Mouse (Mus musculus) stomach, embryonic 14.5 days (tissue): ENCODE data around the gene Mmp11. TPM values are rescaled to one million over a fixed set of nuclear protein-coding genes. Genes with fewer than 3 reads are reported as not detected.

Source experiments
- ATAC-seq: fragments of 200-750 bp; cut with Nextera tagmentation; 2 replicates; pipeline ENCODE4 v1.8.0; 2017; ENCODE audit warnings: low read depth, moderate TSS enrichment; ENCODE audit not compliant: insufficient number of reproducible peaks, insufficient read depth, low FRiP score
- H3K27ac ChIP-seq: fragments of 300-500 bp; sonication (generic); 2 replicates; pipeline ENCODE4 v1.5.1; 2014; ENCODE audit warnings: mild to moderate bottlenecking, low read length, moderate library complexity, mixed read lengths
- H3K27me3 ChIP-seq: fragments of 300-500 bp; sonication (generic); 2 replicates; pipeline ENCODE4 v1.6.1; 2014; ENCODE audit warnings: low read length, control low read depth, mixed read lengths; ENCODE audit not compliant: control insufficient read depth, insufficient read depth
- H3K36me3 ChIP-seq: fragments of 300-500 bp; sonication (generic); 2 replicates; pipeline ENCODE4 v1.6.1; 2014; ENCODE audit warnings: mild to moderate bottlenecking, control low read depth, low read length, moderate library complexity, mixed read lengths; ENCODE audit not compliant: control insufficient read depth, insufficient read depth
- H3K4me1 ChIP-seq: fragments of 300-500 bp; sonication (generic); 2 replicates; pipeline ENCODE4 v1.6.1; 2014; ENCODE audit warnings: low read length, control low read depth, mixed read lengths; ENCODE audit not compliant: control insufficient read depth, insufficient read depth
- H3K4me2 ChIP-seq: fragments of 300-500 bp; sonication (generic); replicated peaks from 2 replicates; pipeline ENCODE4 v1.6.1; 2014; ENCODE audit warnings: low read depth, low read length, control low read depth
- H3K4me3 ChIP-seq: fragments of 300-500 bp; sonication (generic); 2 replicates; pipeline ENCODE4 v1.5.1; 2014; ENCODE audit warnings: low read depth, low read length, control low read depth
- H3K9ac ChIP-seq: fragments of 300-500 bp; sonication (generic); replicated peaks from 2 replicates; pipeline ENCODE4 v1.6.1; 2014; ENCODE audit warnings: low read depth, mild to moderate bottlenecking, control low read depth, low read length, moderate library complexity, mixed read lengths
- H3K9me3 ChIP-seq: fragments of 300-500 bp; sonication (generic); 2 replicates; pipeline ENCODE4 v1.6.1; 2016; ENCODE audit warnings: low read depth, low read length, control low read depth; ENCODE audit not compliant: control insufficient read depth
- WGBS: fragments of 180-500 bp; shearing (Covaris S2); extraction: QIAGEN DNeasy Blood & Tissue Kit; methylation state at CpG from one replicate; pipeline ENCODE4 v1.1.7; 2014; 5-methylcytosine and 5-hydroxymethylcytosine counted together
- polyA plus RNA-seq: library from polyadenylated mRNA; unstranded; fragments of >200 nt; fragmentation: Nextera tagmentation; extraction: Ambion mirVana; gene quantifications from 2 replicates; pipeline ENCODE4 v1.2.1, GENCODE M21; 2014

The Mmp11 gene
- polyA plus RNA-seq, 1 experiment from 2014 or later: 59.5 TPM

- Histone ChIP-seq H3K4me1 (peaks cover 4% of the 10 kb centered on the region; the same call in 1 of the 2 replicates), H3K4me3 (peak overlapping the region; percentile 40), H3K27ac (no peak overlapping the region), H3K36me3 (no peaks in the 10 kb centered on the region), H3K27me3 (no peaks in the 10 kb centered on the region), H3K9me3 (no peaks in the 10 kb centered on the region), H3K9ac (peak overlapping the region; percentile 48; the same call in 1 of the 2 replicates), H3K4me2 (peak overlapping the region; percentile 95)
- 2% methylated on average over 23 of the region's 23 CpGs for WGBS
- peak; percentile 75 for ATAC-seq
Measured at GRCm38 (mm10) chr10:75950791-75951210, 14.5 kb upstream of the Mmp11 start.

- 78% methylated on average over 22 of the region's 22 CpGs for WGBS
- Histone ChIP-seq H3K36me3 (no peaks in the 10 kb centered on the region), H3K4me3 (no peak overlapping the region), H3K4me1 (peaks cover 4% of the 10 kb centered on the region; the same call in 1 of the 2 replicates), H3K9ac (no peak overlapping the region), H3K27me3 (no peaks in the 10 kb centered on the region), H3K9me3 (no peaks in the 10 kb centered on the region), H3K27ac (no peak overlapping the region), H3K4me2 (no peak overlapping the region)
- no peak for ATAC-seq
Measured at GRCm38 (mm10) chr10:75949053-75950045, 13.1 kb upstream of the Mmp11 start.

- Histone ChIP-seq H3K4me2 (no peak overlapping the region), H3K9ac (no peak overlapping the region), H3K27ac (no peak overlapping the region), H3K4me3 (no peak overlapping the region), H3K27me3 (no peaks in the 10 kb centered on the region), H3K9me3 (no peaks in the 10 kb centered on the region), H3K36me3 (no peaks in the 10 kb centered on the region), H3K4me1 (peaks cover 12% of the 10 kb centered on the region; the same call in 1 of the 2 replicates)
- no peak for ATAC-seq
- WGBS: 77% methylated on average over 5 of the region's 5 CpGs
Measured at GRCm38 (mm10) chr10:75948079-75948478, 11.8 kb upstream of the Mmp11 start.

- no peaks in the 10 kb centered on the region for H3K9me3 ChIP-seq
- no peaks in the 10 kb centered on the region for H3K27me3 ChIP-seq
- no peak for ATAC-seq
- H3K4me2 ChIP-seq: no peak overlapping the region
- 67% methylated on average over 7 of the region's 7 CpGs for WGBS
- peaks cover 12% of the 10 kb centered on the region; the same call in 1 of the 2 replicates for H3K4me1 ChIP-seq
- H3K4me3 ChIP-seq: no peak overlapping the region
- no peak overlapping the region for H3K9ac ChIP-seq
- H3K27ac ChIP-seq: no peak overlapping the region
- no peaks in the 10 kb centered on the region for H3K36me3 ChIP-seq
Measured at GRCm38 (mm10) chr10:75945896-75946295, 9.6 kb upstream of the Mmp11 start.

GRCm38 (mm10) chr10:75945213-75945612 lies 8.9 kb upstream of the Mmp11 start:
- H3K4me1 ChIP-seq: peaks cover 11% of the 10 kb centered on the region; the same call in 1 of the 2 replicates
- no peak overlapping the region for H3K4me2 ChIP-seq
- H3K9ac ChIP-seq: no peak overlapping the region
- H3K27ac ChIP-seq: no peak overlapping the region
- no peaks in the 10 kb centered on the region for H3K9me3 ChIP-seq
- 93% methylated on average over 7 of the region's 7 CpGs for WGBS
- H3K4me3 ChIP-seq: no peak overlapping the region
- no peaks in the 10 kb centered on the region for H3K27me3 ChIP-seq
- no peak for ATAC-seq
- no peaks in the 10 kb centered on the region for H3K36me3 ChIP-seq

- H3K4me2 ChIP-seq: no peak overlapping the region
- ATAC-seq: no peak
- 28% methylated on average over 11 of the region's 11 CpGs for WGBS
- H3K9me3 ChIP-seq: no peaks in the 10 kb centered on the region
- H3K27ac ChIP-seq: peak overlapping the region; percentile 67
- no peak overlapping the region for H3K9ac ChIP-seq
- no peaks in the 10 kb centered on the region for H3K27me3 ChIP-seq
- H3K4me1 ChIP-seq: peaks cover 11% of the 10 kb centered on the region; the same call in 1 of the 2 replicates
- no peak overlapping the region for H3K4me3 ChIP-seq
- no peaks in the 10 kb centered on the region for H3K36me3 ChIP-seq
Measured at GRCm38 (mm10) chr10:75944066-75944772, 7.9 kb upstream of the Mmp11 start.

- H3K27me3 ChIP-seq: no peaks in the 10 kb centered on the region
Measured at GRCm38 (mm10) chr10:75942736-75943477, 6.6 kb upstream of the Mmp11 start, which contains the start of gene Vpreb3. Gene Vpreb3 (plus strand): TSS chr10:75943057.

More at GRCm38 (mm10) chr10:75942736-75943477, 6.6 kb upstream of the Mmp11 start, which contains the start of gene Vpreb3:
- ATAC-seq: no peak
- WGBS: 78% methylated on average over 15 of the region's 15 CpGs
- Histone ChIP-seq H3K27ac (peak within 1 kb of the TSS; percentile 67), H3K4me2 (no peak within 1 kb of the TSS), H3K9me3 (no peaks in the 10 kb centered on the region), H3K36me3 (no peaks in the 10 kb centered on the region), H3K9ac (no peak within 1 kb of the TSS), H3K4me3 (no peak within 1 kb of the TSS), H3K4me1 (peaks cover 11% of the 10 kb centered on the region; the same call in 1 of the 2 replicates)
